Mouse (Mus musculus) CH12.LX (cell line): ENCODE data around the gene 2810004N23Rik.

Experiments
- CTCF ChIP-seq, 2 experiments: IDR thresholded peaks in 1 of 2; conservative IDR thresholded peaks in 1 of 2; 2 replicates each; pipeline ENCODE4 v1.5.1; 2011 to 2012; ENCODE audit warnings: low read depth in 2 of 2, low read length in 2 of 2, improper control_type of control experiment in 1 of 2, inconsistent platforms in 1 of 2, mild to moderate bottlenecking in 1 of 2, moderate library complexity in 1 of 2
- MEF2A ChIP-seq: IDR thresholded peaks from 2 replicates; pipeline ENCODE4 v1.6.1; 2014; ENCODE audit warnings: low read depth, mild to moderate bottlenecking, inconsistent platforms, low read length, improper control_type of control experiment, borderline replicate concordance

GRCm38 (mm10) chr8:124826658-124827057 is 36.3 kb downstream of the 2810004N23Rik start:
- TF ChIP-seq MEF2A (no peak), CTCF (conservative IDR thresholded peaks at IDR 0.05 in 1 of 2, IDR thresholded peaks at IDR 0.05 in 1 of 2; ENCODE audit: low read depth in 2 of 2, low read length in 2 of 2) (no peak)
